Mouse (Mus musculus) gastrocnemius, postnatal 4 days (tissue): Measurements from ENCODE around the gene Msgn1. TPM values are rescaled to one million over a fixed set of nuclear protein-coding genes. Genes with fewer than 3 reads are reported as not detected.

ENCODE experiments used
- DNase-seq, 2 experiments: peaks; one replicate each; pipeline ENCODE4 v3.0.0; 2021 to 2022; ENCODE audit warnings: low spot score in 2 of 2, mixed read lengths in 2 of 2
- total RNA-seq, 2 experiments: library from RNA; stranded (reverse); gene quantifications; 2 replicates each; pipeline ENCODE4 v1.2.3; 2021

The Msgn1 gene
- total RNA-seq, 2 experiments from 2014 or later = not detected

DNA sequence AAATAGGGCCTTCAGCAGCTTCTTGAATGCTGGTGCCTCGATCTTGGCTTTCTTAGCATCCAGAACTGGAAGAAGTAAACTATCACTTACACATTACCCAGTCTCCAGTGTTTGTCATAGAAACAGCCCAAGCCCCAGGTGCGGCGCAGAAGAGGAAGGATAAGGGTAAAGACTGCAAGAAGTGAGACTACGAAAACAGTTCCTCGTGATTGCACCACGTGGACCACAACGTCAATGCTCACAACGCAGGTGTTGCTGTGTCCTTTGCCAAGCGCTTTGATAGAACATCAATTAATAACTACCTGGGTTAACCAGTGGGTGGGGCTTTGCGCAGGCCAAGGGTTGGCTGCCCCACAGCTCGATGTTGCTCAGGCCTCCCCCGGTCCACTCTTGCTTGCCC, 8.1 kb downstream of the Msgn1 start:
- DNase-seq = no peak

DNA sequence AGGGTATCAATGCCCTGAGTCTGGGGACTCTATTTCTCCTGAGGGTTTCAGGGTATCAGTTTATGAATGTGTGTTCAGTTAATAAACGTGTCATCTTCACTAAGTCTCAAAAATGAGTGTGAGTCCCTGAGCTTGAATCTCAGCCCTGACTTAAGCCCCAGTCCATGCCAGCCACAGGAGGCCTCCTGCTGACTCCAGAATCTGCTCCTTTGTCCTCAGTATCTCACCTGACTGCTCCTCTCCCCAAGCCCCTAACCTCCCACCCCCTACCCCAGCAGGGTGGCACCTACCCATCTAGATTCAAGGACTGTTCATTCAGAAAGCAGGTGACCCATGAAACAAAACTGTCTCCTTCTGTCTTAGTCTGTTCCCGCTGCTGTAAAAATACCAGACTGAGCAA, 10.2 kb downstream of the Msgn1 start:
- DNase-seq = no peak

DNA sequence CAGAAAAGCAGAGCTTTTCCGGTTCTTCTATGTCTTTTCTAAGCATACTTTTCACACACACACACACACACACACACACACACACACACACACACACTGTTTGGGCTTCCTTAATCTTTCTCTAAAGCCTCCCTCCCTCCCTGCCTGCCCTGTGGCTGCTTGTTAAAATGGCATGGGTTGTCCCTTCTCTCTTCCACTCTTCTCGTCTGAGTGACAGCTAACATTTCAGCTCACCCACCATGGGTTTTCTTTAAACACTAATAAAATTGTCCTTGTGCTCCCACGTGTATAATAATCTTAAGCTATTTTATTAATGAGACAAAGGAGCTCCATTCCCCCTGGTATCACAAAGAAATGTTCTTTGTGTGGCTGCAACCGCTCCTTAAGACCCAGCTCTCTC, 10.7 kb downstream of the Msgn1 start:
- DNase-seq = no peak

DNA sequence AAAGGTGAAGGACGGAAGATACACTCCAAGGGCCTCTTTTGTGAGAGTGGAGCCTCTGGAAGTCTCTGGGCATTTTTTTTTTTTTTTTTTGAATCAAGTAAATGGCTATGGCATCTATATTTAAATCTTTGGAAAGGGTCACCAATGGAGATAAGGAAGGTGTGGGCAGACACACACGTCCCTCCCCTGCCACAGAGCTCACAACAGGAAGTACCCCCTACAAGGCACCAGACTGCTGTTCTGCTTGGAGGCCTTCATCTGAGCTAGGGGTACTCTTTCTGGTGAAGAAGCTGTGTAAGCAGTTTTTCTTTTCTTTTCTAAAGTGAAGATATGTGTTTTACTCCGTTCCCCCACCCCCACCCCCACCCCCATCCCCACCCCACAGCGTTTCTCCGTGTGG, 11.9 kb downstream of the Msgn1 start:
- no peak for DNase-seq

DNA sequence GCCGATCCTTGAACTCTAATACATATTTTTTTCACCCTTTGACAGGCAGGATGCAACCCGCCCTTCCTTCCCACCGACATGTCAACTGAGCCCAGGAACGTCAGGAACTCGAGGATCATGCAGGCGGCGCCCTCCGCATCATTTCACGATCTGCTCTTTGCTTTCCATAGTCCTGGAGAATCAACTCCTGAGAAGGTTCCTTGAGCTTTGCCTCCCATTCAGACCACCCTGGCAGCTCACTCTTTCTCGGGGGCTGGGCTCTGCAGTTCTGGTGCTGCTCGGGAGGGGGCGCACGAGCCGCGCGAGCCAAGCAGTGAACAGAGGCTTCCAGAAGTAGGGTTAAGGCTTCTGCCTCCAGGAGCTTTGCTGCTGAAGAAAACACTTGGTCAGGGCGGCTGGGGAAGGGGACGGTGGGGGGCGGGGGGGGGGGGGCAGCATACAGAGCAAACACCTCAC, 12.6 kb downstream of the Msgn1 start:
- peak; percentile 72 to 74 for DNase-seq

DNA sequence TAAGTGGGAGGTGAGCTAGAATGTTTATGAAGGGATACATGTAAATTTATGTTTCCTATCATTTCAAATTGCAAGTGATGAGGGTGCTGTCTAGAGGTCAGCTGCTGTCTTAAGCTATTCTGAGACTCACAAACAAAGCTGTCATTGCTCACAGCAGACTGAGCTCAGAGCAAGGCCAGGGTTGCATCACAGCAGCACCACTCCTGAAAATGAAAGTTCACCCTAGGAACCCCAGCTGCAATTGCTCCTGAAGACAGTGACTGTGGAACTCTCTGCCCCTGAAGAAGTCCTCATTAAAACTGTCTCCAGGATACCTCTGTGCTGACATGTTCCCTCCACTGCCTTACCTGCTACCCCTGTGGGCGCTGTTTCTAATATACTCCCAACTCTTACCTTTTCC, 13.7 kb downstream of the Msgn1 start:
- DNase-seq = no peak

DNA sequence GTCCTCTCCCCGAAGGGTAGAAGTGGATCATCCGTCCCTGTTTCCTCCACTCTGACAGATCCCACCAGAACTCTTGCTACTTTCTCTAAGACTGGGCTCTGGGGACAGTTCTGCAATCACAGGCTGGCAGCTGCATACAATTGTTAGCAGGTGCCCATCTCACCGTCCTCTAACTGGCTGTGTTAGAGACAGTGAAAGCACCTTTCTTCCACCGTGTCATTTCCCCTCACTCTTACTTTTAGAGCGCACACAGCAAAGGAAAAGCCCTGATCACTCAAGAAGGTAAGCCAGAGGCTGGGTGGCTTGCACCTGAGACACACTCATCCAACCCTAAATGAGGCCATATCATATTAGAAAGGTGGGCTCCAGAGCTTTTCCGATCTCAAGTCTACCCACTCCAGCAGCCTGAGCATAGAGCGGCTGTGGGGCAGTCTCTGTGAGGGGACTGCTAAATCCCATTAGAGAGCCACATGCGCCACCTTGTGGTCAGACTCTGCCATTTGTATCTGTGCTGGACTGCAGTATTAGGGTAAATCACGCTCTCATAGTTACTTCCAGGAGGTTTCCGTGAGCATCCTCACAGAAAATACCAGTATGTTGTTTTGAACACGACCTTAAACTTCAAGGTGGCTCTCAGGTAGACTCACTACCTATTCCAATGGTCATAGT, 30.2 kb downstream of the Msgn1 start:
- peak; percentile 86 to 88 for DNase-seq

DNA sequence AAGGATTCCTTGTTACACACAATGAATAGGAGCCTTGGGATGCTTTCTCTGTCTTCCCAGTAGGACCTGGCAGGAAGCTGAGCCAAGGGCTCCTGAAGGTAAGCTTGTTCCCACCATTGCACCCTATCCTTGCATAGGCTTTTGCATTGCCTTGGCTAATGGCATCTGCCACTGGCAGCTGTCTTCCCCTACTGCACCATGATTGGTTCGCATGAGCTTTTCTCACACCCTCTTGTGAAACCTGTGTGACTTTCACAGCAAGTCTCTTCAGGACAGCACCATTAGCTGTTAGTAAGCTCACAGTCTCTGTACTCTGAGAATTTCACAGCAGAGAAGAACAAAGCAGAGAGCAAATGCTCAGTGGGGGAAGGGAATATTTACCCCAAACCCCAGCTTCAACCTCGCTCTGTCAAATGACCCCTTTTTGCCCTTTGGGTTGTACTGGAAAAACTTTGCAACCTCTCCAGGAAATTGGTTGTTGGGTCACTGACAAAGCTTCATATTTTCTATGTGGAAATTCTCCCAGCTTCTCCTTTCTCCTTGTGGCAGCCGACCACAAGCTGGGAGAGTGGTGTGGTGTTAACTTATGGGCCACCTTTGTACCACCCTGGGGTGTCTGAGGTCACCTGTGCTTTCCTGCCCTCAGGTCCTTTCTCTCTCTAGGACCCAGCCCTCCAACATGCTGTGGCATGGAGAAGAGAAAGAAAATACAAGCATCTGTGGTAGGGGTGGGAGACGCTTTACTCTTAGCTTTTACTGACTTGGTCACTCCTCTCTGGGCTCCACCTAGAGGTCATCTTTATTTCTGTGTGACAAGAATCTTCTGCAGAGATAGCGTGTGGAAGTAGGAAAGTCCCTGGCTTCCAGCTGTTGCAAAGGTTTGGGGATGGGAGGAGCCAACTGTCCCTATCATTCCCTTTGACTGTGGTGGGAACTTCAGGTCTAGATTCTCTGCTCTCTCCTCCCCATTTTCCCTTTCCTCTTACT, 31.1 kb downstream of the Msgn1 start:
- no peak for DNase-seq

DNA sequence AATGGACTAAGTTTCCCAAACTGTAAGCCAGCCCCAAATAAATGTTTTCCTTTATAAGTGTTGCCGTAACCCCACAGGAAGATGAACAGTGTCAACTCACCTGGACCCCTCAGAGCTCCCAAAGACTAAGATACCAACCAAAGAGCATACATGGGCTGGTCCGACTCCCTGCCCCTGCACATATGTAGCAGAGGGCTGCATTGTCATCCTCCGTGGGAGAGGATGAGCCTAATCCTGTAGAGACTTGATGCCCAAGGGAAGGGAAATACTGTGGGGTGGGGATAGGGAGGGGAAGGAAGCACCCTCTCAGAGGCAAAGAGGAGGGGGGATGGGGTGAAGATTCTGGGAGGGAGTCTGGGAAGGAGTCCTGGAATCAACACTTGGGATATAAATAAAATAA, 50.1 kb downstream of the Msgn1 start:
- DNase-seq = no peak

Other genes with a start within 250 kb of the Msgn1 start
- 1 to 10 TPM; 1.3 to 1.6 TPM for gene Kcns3, start 57.9 kb downstream of the Msgn1 start, total RNA-seq
- gene Gen1, start 56.8 kb upstream of the Msgn1 start, total RNA-seq = 1 to 10 TPM; 7.7 to 9.6 TPM
- 10 to 100 TPM; 69.8 to 86.3 TPM for gene Smc6, start 56.9 kb upstream of the Msgn1 start, total RNA-seq
- under 1 TPM; 0.13 to 0.37 TPM for gene Vsnl1, start 227.6 kb upstream of the Msgn1 start, total RNA-seq
- under 1 TPM; 0.16 to 0.17 TPM for gene Rad51ap2, start 247.1 kb upstream of the Msgn1 start, total RNA-seq